Mouse (Mus musculus) kidney, adult 11 months (tissue): ENCODE measurements at regions not wholly inside any gene's neighbourhood (a gene's known extent, or its start where the extent isn't known, plus 50 kb on each side); places are given as distances from the start of the nearest gene placed in this dataset.

Source experiments
- DNase-seq: peaks from one replicate; pipeline ENCODE4 v3.0.0; 2022

DNA sequence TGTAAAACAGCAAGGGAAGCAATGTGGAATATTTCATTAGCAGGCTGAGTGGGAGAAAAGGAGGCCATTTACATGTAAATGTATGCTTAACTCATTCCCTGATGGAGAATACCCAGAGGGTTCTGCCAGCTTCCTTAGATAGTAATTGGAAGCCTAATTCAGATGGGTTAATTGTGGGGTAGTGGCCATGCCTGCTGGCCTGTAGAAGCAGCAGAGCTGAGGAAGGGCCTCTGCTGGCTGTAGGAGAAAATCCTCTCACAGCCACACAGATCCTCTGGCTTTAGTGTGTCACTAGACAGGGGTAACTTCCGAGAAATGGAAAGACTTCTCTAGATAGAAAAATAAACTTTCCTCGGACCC is 1588.7 kb upstream of the Got2 start:
- no peak for DNase-seq

DNA sequence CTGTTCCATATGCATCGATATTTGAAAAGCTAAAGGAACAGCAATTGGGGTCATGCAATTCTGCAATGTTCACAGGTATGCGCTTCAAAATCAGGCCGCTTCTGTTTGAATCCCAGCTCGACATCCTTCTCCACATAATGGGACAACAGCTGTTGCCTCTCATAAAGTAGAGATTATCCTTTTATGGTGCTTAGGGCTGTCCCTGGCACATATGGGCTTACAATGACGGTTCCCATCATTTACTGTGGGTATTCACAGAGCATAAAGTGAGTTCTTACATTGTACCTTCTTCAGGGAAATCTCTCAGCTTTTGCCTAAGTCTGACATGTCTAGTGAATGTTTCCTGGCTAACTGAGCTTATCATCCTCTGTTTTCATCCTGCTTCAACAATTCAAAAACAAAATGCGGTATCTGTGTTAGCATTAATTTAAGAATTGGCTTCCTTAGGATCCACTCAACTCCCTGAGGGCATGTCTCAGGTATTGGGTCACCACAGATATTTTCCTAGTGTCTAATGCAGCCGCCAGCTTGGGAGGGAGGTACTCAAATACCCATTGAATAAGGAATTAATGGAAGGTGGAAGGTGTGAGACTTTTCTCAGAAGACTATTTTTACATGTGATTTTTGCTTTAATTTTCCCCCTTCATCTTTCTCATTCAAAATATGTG is 1588.2 kb upstream of the Got2 start:
- no peak for DNase-seq

DNA sequence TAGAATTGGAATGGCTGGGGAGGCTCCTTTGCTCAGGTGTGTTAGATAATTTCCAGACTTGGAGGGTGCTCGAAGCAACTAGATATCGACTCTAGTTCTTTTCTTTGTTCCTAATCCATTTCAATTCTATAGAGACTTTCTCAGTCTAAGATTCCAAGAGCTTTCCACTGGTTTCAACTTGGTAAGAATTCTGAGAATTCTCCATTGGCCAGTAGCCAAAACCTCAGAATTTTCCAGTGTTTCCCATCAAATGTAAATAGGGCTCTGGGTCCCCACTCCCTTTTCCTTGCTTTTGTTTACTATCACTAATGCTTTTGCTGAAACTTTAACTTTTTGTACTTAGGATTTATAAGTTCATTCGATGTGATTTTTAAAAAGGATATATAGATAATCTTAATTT is 1585.0 kb upstream of the Got2 start:
- DNase-seq = no peak

DNA sequence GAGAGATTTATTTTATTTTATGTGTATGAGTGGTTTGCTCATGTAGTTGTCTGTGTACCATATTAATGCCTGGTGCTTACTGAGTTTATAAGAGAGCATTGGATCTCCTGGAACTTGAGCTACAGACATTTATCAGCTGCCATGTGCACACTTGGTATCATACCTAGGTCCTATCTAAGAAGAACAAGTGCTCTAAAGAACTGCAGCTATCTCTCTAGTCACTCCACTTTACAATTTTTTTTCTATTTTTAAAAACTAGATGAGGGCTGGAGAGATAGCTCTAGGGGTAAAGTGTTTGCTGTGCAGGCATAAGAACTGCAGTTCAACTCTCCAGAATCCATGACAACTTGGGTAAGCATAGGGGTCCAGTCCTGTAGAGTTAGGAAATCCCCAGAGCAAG is 1573.1 kb upstream of the Got2 start:
- DNase-seq = no peak

DNA sequence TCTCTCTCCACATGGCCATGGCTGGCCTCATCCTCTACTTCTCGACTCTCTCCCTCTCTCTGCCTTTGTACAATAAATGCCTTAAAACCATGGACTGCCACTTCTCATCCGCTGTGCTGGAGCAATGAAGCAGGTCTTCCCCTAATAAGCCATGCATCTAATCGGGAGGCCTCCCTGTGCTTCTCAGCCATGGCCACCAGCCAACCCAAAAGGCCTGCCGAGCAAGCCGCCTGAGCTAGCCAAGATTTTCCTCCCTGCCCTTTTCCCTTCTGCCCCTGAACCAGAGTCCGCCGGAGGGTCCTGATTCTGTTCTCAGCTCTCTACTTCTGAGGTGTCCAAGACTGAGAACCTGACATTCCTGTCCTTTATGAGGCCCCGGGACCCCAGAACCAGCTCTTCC is 1559.3 kb upstream of the Got2 start:
- DNase-seq = no peak

DNA sequence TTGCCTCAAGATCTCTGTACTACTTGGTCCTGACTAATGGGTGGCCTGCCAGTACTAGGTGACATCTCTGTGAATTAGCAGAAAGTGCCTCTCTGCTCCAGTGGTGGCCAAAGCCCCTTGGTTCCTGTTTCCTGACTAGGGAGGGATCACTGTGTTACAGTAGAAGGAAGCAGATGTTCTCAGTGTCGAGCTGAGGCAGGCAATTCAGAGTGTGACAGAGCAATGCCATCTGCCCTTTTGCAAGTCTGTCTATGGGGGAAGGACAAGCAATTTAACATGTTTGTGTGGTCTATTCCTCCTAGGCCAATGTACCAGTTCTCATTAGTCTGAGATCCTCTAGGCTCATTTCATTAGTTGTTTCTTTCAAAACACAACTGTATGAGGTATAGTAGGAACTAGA is 1553.1 kb upstream of the Got2 start:
- no peak for DNase-seq

DNA sequence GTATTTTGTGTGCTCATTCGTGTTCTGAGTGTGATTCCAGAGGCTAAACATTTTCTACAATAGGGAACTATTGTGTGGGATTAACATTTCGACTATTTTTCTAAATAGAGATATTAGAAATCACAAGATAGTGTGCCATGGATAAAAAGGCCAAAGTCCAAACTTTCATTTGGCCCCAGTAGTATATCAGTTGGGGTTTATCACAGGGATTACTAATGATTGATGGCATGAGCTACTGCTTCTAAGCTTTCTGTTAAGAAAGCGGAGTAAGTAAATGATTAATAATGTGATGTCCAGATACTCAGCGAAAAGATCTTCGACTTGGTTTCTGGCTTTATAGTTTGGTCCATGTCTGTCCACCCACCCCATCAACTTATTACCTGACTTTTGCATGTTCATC is 1545.2 kb upstream of the Got2 start:
- DNase-seq = no peak

DNA sequence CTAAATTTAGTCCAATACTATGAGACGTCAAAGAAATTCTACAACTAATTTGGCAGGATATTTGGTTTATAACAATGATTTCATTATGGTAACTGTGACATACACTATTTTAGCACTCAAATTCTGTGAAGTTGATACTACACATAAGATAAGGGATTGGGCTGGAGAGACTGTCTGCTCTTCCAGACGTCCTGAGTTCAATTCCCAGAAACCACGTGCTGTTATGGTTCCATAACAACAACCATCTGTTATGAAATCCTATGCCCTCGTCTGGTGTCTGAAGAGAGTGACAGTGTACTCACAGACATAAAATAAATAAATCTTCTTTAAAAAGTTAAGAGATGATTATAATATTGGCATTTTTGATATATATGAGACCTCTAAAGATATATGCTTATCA is 1543.1 kb upstream of the Got2 start:
- no peak for DNase-seq

DNA sequence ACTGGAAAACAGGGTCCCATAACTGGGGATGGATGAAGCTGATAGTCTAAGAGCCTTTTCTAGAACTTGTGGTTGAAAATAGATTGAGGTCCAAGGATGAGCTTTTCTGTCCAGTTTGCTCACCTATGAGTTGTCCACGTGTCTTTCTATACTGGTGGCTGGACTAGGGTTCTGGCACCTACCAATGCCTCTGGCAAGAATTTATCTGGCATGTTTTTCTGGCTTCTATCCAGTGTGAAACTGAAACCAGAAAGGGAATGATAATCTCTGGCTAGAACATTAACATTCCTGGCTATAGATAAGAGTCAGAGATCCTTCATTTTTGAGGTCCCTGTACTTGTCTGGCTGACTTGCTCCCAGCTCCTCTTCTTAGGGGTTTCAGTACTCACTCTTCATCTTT is 1534.0 kb upstream of the Got2 start:
- DNase-seq = no peak

DNA sequence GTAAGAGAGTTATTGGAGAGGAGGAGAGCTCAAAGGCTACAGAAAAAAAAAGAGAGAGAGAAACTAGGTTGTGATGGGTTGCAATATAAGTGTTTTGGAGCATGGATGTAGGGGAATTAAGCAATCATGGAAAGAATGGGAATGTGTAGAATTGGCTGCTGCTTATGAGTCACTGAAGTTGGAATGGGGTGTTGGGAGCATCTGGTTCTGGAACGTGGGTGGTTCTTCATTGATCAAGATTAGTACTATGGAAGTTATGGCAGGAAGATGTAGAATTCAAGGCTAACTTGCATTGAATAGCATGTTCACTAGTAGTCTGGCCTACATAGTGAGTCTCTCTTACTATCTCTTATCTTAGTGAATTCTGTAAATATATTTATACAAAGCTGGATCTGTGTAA is 1526.4 kb upstream of the Got2 start:
- DNase-seq = no peak

DNA sequence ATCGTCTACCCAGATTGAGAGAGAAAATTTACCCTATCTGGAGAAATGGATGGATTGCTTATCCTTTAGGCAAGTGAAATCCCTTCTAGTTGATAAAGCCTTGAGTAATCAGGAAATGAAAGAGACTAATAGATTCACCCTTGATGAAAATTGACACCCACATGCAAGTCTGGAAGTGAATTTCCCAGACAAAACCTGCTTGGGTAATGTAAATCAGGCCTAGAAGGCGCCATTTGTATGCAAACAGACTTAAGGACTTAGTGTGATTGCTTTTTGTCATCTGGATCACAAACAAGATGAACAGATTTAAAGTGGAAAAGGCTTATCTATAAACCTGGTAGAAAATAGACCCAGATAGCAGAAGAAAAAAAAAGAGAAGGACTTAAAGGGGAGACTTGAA is 1515.0 kb upstream of the Got2 start:
- no peak for DNase-seq

DNA sequence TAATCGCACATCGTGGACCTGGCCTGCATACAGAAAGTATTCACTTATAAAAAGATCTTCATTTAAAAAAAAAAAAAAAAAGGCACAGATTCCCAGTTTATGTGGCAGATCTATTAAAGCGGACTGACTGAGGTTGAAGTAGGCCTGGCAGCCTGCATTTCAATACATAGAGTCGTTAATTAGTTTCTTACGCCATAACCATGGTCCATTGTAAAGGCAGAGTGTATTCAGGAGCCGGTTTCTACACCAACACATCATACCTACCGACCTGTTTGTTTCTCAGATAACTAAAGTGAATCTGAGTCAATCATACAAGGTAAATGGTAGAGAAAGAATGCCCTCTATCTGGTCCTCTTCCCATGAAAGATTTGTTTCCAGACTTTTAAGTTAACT is 1509.0 kb upstream of the Got2 start:
- DNase-seq = no peak

DNA sequence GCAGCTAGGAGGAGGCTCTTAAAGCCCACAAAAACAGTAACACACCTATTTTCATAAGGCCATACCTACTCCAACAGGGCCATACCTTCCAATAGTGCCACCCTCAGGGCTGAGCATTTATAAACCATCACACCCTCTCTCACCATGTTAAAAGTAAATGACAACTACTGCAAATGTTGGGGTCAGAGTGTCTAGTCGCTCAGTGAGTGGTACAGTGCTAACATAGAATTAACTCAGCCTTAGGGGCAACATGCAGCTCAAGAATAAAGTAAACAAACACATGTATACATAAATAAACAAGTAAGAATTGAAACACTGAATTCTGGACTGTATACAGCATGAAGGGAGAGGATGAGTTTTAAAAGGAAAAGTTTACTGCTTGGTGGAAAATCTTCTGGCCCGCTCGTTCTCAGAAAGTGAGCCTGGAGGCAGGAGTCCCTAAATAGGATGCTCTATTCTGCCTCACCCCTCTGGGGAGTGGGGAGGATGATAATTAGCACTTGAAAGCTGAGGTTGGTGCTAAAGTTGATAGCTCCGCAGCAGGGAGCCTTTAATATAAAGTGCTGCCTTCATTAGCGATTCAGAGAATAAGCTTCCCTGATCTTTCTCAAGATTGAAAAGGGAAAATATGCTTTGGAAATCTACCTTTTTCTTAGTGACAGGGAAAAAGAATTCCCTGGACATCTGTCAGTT is 1508.4 kb upstream of the Got2 start:
- DNase-seq = no peak

DNA sequence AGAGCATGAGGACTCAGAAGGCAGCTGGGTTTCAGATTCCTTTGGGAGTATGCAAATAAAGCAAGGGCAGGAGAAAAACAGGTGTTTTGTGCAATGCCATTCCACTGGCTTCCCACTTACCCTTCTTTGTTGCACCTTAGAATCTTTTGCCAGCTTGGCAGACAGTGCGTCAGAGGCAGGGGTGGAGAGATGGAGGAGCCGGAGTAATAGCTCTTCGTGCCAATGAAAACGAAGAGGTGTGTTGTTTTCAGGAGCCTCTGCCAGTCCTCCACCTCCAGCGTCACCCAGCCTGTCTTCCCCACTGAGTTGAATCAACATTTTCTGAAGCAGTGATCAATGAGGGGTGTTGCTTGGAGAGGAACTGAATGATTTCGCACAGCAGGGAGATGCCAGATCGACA is 1501.3 kb upstream of the Got2 start:
- DNase-seq = no peak

DNA sequence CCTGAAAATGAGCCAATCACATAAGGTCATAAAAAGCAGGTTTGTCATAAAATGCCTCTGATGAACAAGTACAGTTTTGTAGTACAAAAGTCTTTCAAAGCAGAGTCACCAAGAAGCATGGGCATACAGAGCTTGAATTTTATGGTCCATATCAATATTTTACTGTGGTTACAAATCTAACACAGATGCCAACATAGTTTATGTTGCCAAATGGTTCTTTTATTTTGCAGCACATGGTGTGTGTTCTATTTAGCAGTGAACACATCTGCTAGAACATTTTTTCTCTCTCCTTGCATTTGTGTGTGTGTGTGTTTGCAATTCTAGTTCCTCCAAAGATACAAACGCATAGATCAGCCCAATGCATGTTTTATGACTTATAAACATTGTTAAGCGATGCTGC is 1500.8 kb upstream of the Got2 start:
- no peak for DNase-seq

DNA sequence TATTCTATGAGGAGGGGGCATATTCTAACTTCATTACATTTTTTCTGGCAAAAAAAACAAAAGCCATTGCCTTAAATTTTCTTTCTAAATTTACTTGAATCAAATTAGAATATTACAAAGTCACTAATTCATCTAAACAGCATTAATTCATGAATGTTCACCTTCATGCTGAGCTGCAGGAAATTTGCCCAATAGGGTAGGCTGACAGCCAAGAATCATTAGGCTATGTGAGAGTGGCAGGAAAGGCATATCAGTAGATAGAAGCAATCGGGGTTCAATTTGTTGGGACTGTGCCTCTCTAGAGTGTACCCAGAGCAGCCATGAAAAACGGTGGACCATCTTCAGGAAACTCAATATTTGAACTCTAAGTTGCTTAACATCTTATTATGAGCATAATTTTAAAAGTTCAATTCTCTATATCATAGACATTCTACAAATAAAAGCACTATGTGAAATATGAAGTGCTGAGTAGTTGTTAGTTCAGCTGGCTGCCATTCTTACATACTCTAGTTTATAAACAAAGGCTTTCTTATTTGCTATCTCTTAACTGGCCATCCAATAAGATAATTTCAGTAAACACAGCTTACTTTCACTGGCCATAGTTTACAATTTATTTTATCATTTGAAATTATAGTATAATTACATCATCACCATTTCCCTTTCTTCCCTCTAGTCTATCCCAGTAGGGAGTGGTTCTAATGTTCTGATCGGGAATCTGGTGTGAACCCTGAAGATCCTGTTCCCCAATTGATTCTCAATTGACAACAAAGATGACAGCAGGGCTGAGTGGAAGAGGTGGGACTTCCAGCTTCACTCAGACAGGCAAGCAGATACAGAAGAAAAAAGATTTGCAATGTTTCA is 1486.8 kb upstream of the Got2 start:
- no peak for DNase-seq

DNA sequence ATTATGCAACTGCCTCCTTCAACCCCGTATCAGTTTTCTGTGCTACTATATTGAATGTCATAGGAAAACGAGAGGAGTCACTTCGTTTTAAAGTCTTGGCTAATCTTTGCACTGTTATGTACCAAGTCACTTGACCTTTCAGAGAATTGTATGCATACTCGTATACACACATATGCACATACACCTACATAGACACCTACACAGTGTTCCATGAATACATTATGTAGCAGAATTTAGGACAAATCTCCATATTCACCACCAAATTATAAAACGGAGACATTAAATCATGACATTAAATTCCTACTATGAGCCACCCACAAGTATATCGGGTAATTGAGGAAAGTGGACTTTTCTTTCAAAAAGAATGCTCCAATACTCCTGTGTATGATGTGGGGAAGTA is 1458.3 kb upstream of the Got2 start:
- DNase-seq = no peak

DNA sequence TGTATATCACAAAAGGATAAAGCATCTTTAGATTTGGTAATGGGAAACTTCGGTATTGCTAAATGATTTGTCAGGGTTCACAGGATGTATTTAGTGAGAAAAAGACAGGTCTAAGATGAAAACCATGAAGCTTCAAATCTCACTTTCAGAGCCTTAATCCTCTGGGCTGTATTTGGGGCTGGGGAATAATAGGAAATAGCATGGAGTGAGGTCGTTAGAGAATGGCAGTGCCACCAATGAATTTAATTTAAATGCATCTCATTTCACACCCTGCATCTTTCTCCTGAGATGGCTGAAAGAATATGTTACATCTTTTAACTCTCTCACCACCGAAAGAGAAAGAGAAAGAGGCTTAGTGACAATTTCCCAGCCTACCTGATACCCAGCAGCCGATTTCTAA is 1427.2 kb upstream of the Got2 start:
- DNase-seq = no peak

DNA sequence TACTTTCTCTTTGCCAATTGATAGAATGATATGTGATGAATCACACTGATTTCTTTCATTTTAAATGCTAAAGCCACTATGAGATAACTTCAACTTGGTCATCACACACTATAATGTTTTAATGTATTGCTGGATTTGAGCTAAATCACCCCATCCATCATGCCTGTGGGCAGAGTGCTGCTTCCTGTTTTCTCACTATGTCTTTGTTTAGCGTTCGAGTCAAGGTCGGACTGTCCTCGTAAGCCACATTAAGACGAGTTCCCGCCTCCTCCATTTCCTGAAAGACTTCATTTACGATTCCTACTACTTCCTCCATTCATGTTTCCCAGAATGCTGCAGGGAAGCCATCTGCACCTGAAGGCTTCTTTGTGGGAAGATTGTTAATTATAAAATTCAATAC is 1420.0 kb upstream of the Got2 start:
- DNase-seq = no peak

DNA sequence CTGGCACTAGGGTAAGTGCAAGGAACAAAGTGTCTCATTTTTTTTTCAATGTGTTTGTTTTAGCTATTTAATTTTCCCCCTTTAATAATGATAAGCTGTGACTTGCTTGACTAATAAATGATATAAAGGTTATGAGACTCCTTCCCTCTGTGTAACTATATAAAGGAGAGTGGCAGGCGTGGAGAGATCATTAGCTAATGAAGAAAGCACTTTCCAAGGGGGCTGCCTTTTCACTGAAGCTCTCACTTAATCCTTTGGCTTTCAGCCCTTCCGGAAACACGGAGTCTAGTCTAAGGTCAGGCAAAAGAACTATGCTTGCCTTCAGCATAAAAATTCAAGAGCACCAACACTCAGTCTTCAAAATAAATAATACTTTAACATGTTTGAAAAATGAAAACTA is 1382.2 kb upstream of the Got2 start:
- no peak for DNase-seq

DNA sequence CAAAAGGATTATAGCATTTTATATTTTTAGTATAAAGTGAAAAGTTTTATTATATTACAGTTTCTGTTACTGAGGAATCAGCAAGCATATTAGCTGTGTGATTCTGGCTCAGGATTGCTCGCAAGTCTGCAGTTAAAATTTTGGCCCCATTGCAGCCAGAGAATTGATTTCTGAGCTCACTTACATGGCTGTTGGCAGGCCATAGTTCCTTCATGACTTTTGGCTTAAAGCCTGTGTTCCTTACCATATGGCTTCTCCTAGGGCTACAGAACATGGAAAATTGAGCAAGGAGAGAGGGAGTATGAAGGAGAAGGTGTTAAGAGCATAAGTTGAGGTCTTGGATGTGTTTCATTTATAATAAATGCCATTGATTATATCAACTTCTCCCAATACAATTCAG is 1372.6 kb upstream of the Got2 start:
- no peak for DNase-seq

DNA sequence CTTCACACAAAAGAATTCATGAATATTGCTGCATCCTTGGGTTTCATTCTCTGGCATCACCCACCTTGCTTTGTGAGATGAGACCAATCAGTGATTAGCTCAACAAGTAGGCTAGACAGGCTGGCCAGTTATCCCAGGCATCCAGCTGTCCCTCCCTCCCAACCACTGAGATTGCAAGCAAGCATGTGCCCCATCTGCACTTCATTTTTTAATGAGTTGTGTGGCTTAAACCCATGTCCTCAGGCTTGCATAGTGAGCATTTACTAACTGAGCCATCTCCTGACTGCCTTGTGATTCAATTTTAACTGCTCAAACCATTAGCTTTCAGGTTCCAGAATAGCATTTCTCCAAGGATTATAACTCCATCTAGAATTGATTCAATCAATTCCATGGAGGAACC is 1365.8 kb upstream of the Got2 start:
- DNase-seq = no peak

DNA sequence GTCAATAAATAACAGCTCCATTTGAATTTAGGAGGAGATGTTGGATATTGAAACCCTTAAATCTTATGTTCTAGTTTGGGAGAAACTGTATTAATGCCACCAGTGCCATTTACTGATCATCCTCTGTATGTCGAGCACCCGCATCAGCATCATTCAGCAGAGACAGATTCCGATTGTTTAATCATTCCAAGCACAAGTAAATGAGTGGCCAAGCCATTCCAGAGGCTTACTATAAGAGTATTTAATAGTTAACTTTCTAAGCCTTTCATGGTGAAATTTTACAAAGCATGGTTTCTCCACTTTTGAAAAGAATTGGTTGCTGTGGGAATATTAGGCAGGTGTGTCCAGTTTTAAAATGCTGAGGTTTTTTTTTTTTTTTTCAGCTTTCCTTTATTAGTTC is 1363.9 kb upstream of the Got2 start:
- peak; percentile 26 for DNase-seq

DNA sequence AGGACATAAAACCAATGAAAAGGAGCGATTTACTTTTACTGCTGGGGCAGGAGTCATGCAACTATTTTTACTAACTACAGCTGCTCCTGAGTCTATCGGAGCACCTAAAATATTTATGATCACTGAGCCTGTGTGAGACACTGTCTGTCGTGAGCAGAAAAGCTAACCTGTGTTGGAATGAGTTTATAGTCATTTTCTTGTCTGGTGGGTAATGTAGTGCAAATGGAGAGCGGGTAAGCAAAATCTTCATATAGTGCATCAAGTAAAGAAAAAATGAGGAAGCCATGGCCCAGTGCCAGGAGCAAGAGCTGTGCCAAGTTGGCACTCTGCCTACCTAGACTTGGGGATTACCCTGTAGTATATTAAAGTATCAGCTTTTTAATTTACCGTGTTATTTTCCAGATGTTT is 1363.1 kb upstream of the Got2 start:
- peak; percentile 23 for DNase-seq
